Mouse (Mus musculus) ES-Bruce4 (cell line): ENCODE data around the gene 6030458C11Rik.

ENCODE experiments used
- CTCF ChIP-seq: IDR thresholded peaks from one replicate; pipeline ENCODE4 v1.8.1; 2011; ENCODE audit warnings: low read depth, low read length
- EP300 ChIP-seq: IDR thresholded peaks from 2 replicates; pipeline ENCODE4 v1.6.1; 2011; ENCODE audit warnings: low read depth, low read length; ENCODE audit not compliant: insufficient read depth
- POLR2A ChIP-seq: IDR thresholded peaks from one replicate; pipeline ENCODE4 v1.8.1; 2011; ENCODE audit warnings: low read length; ENCODE audit not compliant: insufficient read depth

- no peak for TF ChIP-seq CTCF
- no peak for TF ChIP-seq POLR2A
- TF ChIP-seq EP300, result no peak
These were observed 53.5 kb downstream of the 6030458C11Rik start for GRCm38 (mm10) chr15:12770958-12771357.
